Mouse (Mus musculus) ovary, postnatal 36 days (tissue): ENCODE measurements at regions not wholly inside any gene's neighbourhood (a gene's known extent, or its start where the extent isn't known, plus 50 kb on each side); places are given as distances from the start of the nearest gene placed in this dataset.

Experiments used
- DNase-seq: peaks from one replicate; pipeline ENCODE4 v3.0.0; 2022; ENCODE audit warnings: low spot score, mixed read lengths

- no peak for DNase-seq
Observed at GRCm38 (mm10) chr1:78050231-78050630, 146.7 kb downstream of the Pax3 start.

GRCm38 (mm10) chr1:78032336-78032735 is 164.6 kb downstream of the Pax3 start:
- DNase-seq, result no peak

GRCm38 (mm10) chr1:78021766-78022165 is 175.2 kb downstream of the Pax3 start:
- no peak for DNase-seq

- DNase-seq, result no peak
Observed at GRCm38 (mm10) chr1:78021014-78021413, 175.9 kb downstream of the Pax3 start.

GRCm38 (mm10) chr1:78017949-78018617 is 178.9 kb downstream of the Pax3 start:
- DNase-seq, result no peak

GRCm38 (mm10) chr1:78016541-78017267 is 180.2 kb downstream of the Pax3 start:
- DNase-seq, result no peak

- DNase-seq, result no peak
Observed at GRCm38 (mm10) chr1:78015999-78016398, 180.9 kb downstream of the Pax3 start.

GRCm38 (mm10) chr1:78013396-78013795 is 183.5 kb downstream of the Pax3 start:
- no peak for DNase-seq

- peak; percentile 42 for DNase-seq
Observed at GRCm38 (mm10) chr1:78008811-78009410, 188.0 kb downstream of the Pax3 start.

GRCm38 (mm10) chr1:78004376-78004775 is 192.6 kb downstream of the Pax3 start:
- no peak for DNase-seq

- DNase-seq, result no peak
Observed at GRCm38 (mm10) chr1:77998727-77999126, 198.2 kb downstream of the Pax3 start.

- DNase-seq, result no peak
Observed at GRCm38 (mm10) chr1:77981528-77981927, 215.4 kb downstream of the Pax3 start.

- peak; percentile 42 for DNase-seq
Observed at GRCm38 (mm10) chr1:77978696-77979095, 218.2 kb downstream of the Pax3 start.

- DNase-seq, result no peak
Observed at GRCm38 (mm10) chr1:77975941-77976340, 221.0 kb downstream of the Pax3 start.

GRCm38 (mm10) chr1:77972301-77972717 is 224.6 kb downstream of the Pax3 start:
- DNase-seq, result peak; percentile 42

GRCm38 (mm10) chr1:77964656-77965335 is 232.1 kb downstream of the Pax3 start:
- DNase-seq, result no peak

- no peak for DNase-seq
Observed at GRCm38 (mm10) chr1:77959309-77959708, 237.6 kb downstream of the Pax3 start.

- no peak for DNase-seq
Observed at GRCm38 (mm10) chr1:77957156-77957767, 239.7 kb downstream of the Pax3 start.

- no peak for DNase-seq
Observed at GRCm38 (mm10) chr1:77947894-77948293, 249.0 kb downstream of the Pax3 start.

- DNase-seq, result no peak
Observed at GRCm38 (mm10) chr1:77944327-77944645, 252.6 kb downstream of the Pax3 start.

GRCm38 (mm10) chr1:77943633-77944326 is 253.2 kb downstream of the Pax3 start:
- DNase-seq, result no peak

- DNase-seq, result no peak
Observed at GRCm38 (mm10) chr1:77943101-77943500, 253.8 kb downstream of the Pax3 start.
